ENCODE assay signal across 8 mouse cellular contexts in genomic region chr6:116628095-116628494, GRCm38 (mm10). TPM values are rescaled to one million over a fixed set of nuclear protein-coding genes. Genes with fewer than 3 reads are reported as not detected.
DNase-seq lines count a peak whose midpoint lies in the region; ATAC-seq and TF ChIP-seq lines count a peak whose summit lies in the region.

No protein-coding gene starts in this region.

- no peaks in the 10 kb centered on the region for H3K27me3 ChIP-seq in kidney, adult 2 months (replicated peaks; ENCODE audit: control insufficient read depth, insufficient read depth, low read length)
- H3K27me3 ChIP-seq in hindbrain, embryonic 14.5 days (ENCODE audit: control insufficient read depth, insufficient read depth, low read length) = no peaks in the 10 kb centered on the region
- no peaks in the 10 kb centered on the region for H3K27me3 ChIP-seq in midbrain, embryonic 14.5 days (ENCODE audit: control insufficient read depth, insufficient read depth, low read length)

- H3K9me3 ChIP-seq in hindbrain, embryonic 14.5 days (ENCODE audit: control insufficient read depth, low read length) = no peaks in the 10 kb centered on the region
- H3K9me3 ChIP-seq in midbrain, embryonic 14.5 days (ENCODE audit: control insufficient read depth, low read length) = no peaks in the 10 kb centered on the region

- H3K4me2 ChIP-seq in hindbrain, embryonic 14.5 days (replicated peaks) = peak overlapping the region; percentile 78
- H3K4me2 ChIP-seq in midbrain, embryonic 14.5 days (ENCODE audit: low read length) = peak overlapping the region; percentile 82

- H3K27ac ChIP-seq in kidney, adult 2 months (ENCODE audit: insufficient read depth, low read depth, low read length) = no peak overlapping the region
- H3K27ac ChIP-seq in cortical plate, adult 2 months (ENCODE audit: insufficient read depth, low read length) = peak overlapping the region; percentile 34
- peak overlapping the region; percentile 94 for H3K27ac ChIP-seq in hindbrain, embryonic 14.5 days
- H3K27ac ChIP-seq in midbrain, embryonic 14.5 days (replicated peaks; ENCODE audit: low read depth, low read length) = peak overlapping the region; percentile 96

- H3K36me3 ChIP-seq in kidney, adult 2 months (ENCODE audit: control insufficient read depth, insufficient read depth, low read length) = no peaks in the 10 kb centered on the region
- peaks cover 32% of the 10 kb centered on the region for H3K36me3 ChIP-seq in hindbrain, embryonic 14.5 days (replicated peaks; ENCODE audit: control insufficient read depth, insufficient read depth)
- peaks cover 25% of the 10 kb centered on the region for H3K36me3 ChIP-seq in midbrain, embryonic 14.5 days (ENCODE audit: control insufficient read depth, insufficient read depth, low read length)

- no peak for ATAC-seq in hindbrain, embryonic 14.5 days (ENCODE audit: low FRiP score)
- ATAC-seq in midbrain, embryonic 14.5 days (ENCODE audit: low FRiP score, low TSS enrichment) = no peak

- WGBS in kidney, adult 2 months = 10% methylated on average over 9 of the region's 9 CpGs
- 12% methylated on average over 9 of the region's 9 CpGs for WGBS in hindbrain, embryonic 14.5 days
- WGBS in midbrain, embryonic 14.5 days = 14% methylated on average over 9 of the region's 9 CpGs

- H3K4me3 ChIP-seq in kidney, adult 2 months (ENCODE audit: insufficient read depth, low read depth, low read length) = peak overlapping the region; percentile 74
- H3K4me3 ChIP-seq in cortical plate, adult 2 months (ENCODE audit: insufficient read depth, low read length) = peak overlapping the region; percentile 99
- H3K4me3 ChIP-seq in hindbrain, embryonic 14.5 days (replicated peaks; ENCODE audit: low read length) = peak overlapping the region; percentile 88
- H3K4me3 ChIP-seq in midbrain, embryonic 14.5 days (replicated peaks; ENCODE audit: low read depth, low read length) = peak overlapping the region; percentile 90

- TF ChIP-seq POLR2A in kidney, adult 2 months (IDR thresholded peaks at IDR 0.05; ENCODE audit: low read depth, low read length) = no peak
- no peak for TF ChIP-seq POLR2A in cortical plate, adult 2 months (IDR thresholded peaks at IDR 0.05; ENCODE audit: extremely low read depth, insufficient read depth, low read length)

- DNase-seq in kidney, adult 2 months = no peak
- no peak for DNase-seq in kidney, postnatal 10 days
- no peak for DNase-seq in hindbrain, embryonic 14.5 days (ENCODE audit: low spot score)
- DNase-seq in midbrain, embryonic 14.5 days = no peak
- no peak for DNase-seq in cerebellum, postnatal 4 days (ENCODE audit: low spot score in 2 of 2)
- DNase-seq in spleen, postnatal 36 days (ENCODE audit: low spot score in 2 of 2) = no peak
- no peak for DNase-seq in urinary bladder, adult 18-20 months (ENCODE audit: low spot score in 2 of 2)

- no peaks in the 10 kb centered on the region for H3K4me1 ChIP-seq in kidney, adult 2 months (ENCODE audit: control insufficient read depth, insufficient read depth, low read length)
- H3K4me1 ChIP-seq in cortical plate, adult 2 months (ENCODE audit: control insufficient read depth, insufficient read depth, low read length) = peaks cover 3% of the 10 kb centered on the region
- peaks cover 18% of the 10 kb centered on the region for H3K4me1 ChIP-seq in hindbrain, embryonic 14.5 days (replicated peaks; ENCODE audit: control insufficient read depth, insufficient read depth, low read length)
- peaks cover 5% of the 10 kb centered on the region for H3K4me1 ChIP-seq in midbrain, embryonic 14.5 days (ENCODE audit: control insufficient read depth, insufficient read depth, low read length)

- H3K9ac ChIP-seq in hindbrain, embryonic 14.5 days = peak overlapping the region; percentile 99
- H3K9ac ChIP-seq in midbrain, embryonic 14.5 days (replicated peaks; ENCODE audit: low read length) = peak overlapping the region; percentile 98

- TF ChIP-seq CTCF in kidney, adult 2 months (conservative IDR thresholded peaks at IDR 0.05; ENCODE audit: insufficient read depth, insufficient read length, low read depth, low read length) = no peak
- TF ChIP-seq CTCF in cortical plate, adult 2 months (IDR thresholded peaks at IDR 0.05; ENCODE audit: extremely low read depth, insufficient read depth, low read length) = no peak

RNA-seq across cellular contexts. Expression of gene Zfp422, which starts 0.7 kb away (rescaled TPM):
- polyA plus RNA-seq in kidney, adult 2 months (2012; rRNA removed) = 15.8 and 22.0 TPM in 2 replicates
- 27.3 and 27.7 TPM in 2 replicates for polyA plus RNA-seq in cortical plate, adult 2 months (2012; rRNA removed)
- polyA plus RNA-seq in hindbrain, embryonic 14.5 days (2014; fragmentation: Nextera tagmentation; extraction: Ambion mirVana) = 138 and 146 TPM in 2 replicates
- 163 and 207 TPM in 2 replicates for polyA plus RNA-seq in midbrain, embryonic 14.5 days (2014; fragmentation: Nextera tagmentation; extraction: Ambion mirVana)

RNA-seq across cellular contexts. Expression of gene Depp1, which starts 22.3 kb away (rescaled TPM):
- polyA plus RNA-seq in kidney, adult 2 months (2012; rRNA removed) = 14.3 and 17.8 TPM in 2 replicates
- 1.6 and 2.1 TPM in 2 replicates for polyA plus RNA-seq in cortical plate, adult 2 months (2012; rRNA removed)
- 8.2 and 8.7 TPM in 2 replicates for polyA plus RNA-seq in hindbrain, embryonic 14.5 days (2014; fragmentation: Nextera tagmentation; extraction: Ambion mirVana)
- polyA plus RNA-seq in midbrain, embryonic 14.5 days (2014; fragmentation: Nextera tagmentation; extraction: Ambion mirVana) = 4.7 and 7.3 TPM in 2 replicates

RNA-seq across cellular contexts. Expression of gene Olfr215, which starts 44.1 kb away (rescaled TPM):
- polyA plus RNA-seq in kidney, adult 2 months (2012; rRNA removed) = not detected in 2 replicates
- not detected in 2 replicates for polyA plus RNA-seq in cortical plate, adult 2 months (2012; rRNA removed)
- polyA plus RNA-seq in hindbrain, embryonic 14.5 days (2014; fragmentation: Nextera tagmentation; extraction: Ambion mirVana) = not detected in 2 replicates
- polyA plus RNA-seq in midbrain, embryonic 14.5 days (2014; fragmentation: Nextera tagmentation; extraction: Ambion mirVana) = not detected in 2 replicates

RNA-seq across cellular contexts. Expression of gene Rassf4, which starts 45.7 kb away (rescaled TPM):
- polyA plus RNA-seq in kidney, adult 2 months (2012; rRNA removed) = 3.3 and 4.1 TPM in 2 replicates
- polyA plus RNA-seq in cortical plate, adult 2 months (2012; rRNA removed) = 3.5 and 3.9 TPM in 2 replicates
- 30.3 and 33.1 TPM in 2 replicates for polyA plus RNA-seq in hindbrain, embryonic 14.5 days (2014; fragmentation: Nextera tagmentation; extraction: Ambion mirVana)
- 13.7 and 19.4 TPM in 2 replicates for polyA plus RNA-seq in midbrain, embryonic 14.5 days (2014; fragmentation: Nextera tagmentation; extraction: Ambion mirVana)
